Mouse (Mus musculus) olfactory bulb, adult 2 months (tissue): Measurements from ENCODE around the gene Gm44596.

ENCODE experiments used
- CTCF ChIP-seq: fragments of 200-500 bp; IDR thresholded peaks from 2 replicates; pipeline ENCODE4 v1.5.1; 2012; ENCODE audit warnings: low read depth, mild to moderate bottlenecking, low read length, moderate library complexity; ENCODE audit not compliant: insufficient read depth
- POLR2A ChIP-seq: fragments of 200-500 bp; IDR thresholded peaks from 2 replicates; pipeline ENCODE4 v1.6.1; 2012; ENCODE audit warnings: mild to moderate bottlenecking, low read depth, low read length, moderate library complexity; ENCODE audit not compliant: insufficient read depth

DNA sequence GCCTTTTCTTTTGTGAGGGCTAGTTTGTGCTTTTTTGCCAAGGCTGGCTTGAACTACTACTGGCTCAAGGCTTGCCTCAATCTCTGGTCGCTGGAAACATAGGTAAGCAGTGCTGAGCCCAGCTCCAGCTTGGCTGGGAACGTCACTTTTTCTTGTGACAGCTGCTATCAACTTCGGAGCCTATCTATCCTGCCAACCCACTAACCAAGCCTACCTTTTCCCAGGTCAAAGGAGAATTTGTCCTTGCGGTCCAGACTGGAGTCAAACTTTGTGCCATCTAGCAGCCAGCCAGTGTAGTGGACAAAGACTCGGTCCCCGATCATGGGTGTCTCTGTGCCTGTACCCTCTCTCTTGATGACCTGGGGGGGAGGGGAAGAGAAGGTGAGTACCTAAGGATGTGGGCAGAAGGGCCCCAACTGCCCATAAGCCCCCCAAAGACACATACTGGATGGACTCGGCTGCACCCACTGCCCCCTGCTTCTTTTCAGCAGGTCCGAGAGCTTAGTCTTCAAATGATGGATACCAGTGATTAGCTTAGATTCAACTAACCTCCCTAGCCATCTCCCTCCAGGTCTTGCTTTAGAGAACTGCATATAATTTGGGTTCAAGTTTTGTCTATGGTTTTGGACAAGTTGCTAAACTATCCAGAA is 61.2 kb downstream of the Gm44596 start:
- TF ChIP-seq POLR2A (no peak), CTCF (no peak)
